Mouse (Mus musculus): ENCODE measurements at regions not wholly inside any gene's neighbourhood (a gene's known extent, or its start where the extent isn't known, plus 50 kb on each side); places are given as distances from the start of the nearest gene placed in this dataset.
A peak's percentile ranks its signal among the peaks of the same experiment; 100 is the strongest.

- no peak for DNase-seq (ENCODE audit: low spot score in 2 of 2)
These were observed 279.6 kb downstream of the Rps29 start for GRCm38 (mm10) chr12:68879425-68879824.

DNA sequence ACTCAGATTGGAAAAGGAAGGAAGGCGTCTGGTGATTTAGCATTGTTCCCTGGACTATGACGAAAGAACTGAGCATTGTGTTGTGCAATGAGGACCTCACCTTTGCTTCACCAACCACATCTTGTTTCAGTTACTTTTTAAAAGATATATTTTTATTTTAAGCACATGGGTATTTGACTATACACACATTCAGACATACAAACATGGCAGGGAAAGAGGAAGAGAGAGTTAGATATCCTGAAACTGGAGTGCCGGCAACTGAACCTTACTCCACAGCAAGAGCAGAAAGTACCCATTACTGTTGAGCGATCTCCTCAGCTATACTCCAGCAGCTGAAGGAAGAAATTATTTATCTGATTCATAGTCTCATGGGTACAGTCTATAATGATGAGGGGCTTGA, 287.7 kb downstream of the Rps29 start:
- DNase-seq (ENCODE audit: low spot score in 2 of 2): no peak

- no peak for DNase-seq (ENCODE audit: low spot score in 2 of 2)
These were observed 296.0 kb downstream of the Rps29 start for GRCm38 (mm10) chr12:68862991-68863356.

GRCm38 (mm10) chr12:68862313-68862990, 296.5 kb downstream of the Rps29 start:
- peak in 1 of 2 experiments; percentile 26 for DNase-seq (ENCODE audit: low spot score in 2 of 2)

DNA sequence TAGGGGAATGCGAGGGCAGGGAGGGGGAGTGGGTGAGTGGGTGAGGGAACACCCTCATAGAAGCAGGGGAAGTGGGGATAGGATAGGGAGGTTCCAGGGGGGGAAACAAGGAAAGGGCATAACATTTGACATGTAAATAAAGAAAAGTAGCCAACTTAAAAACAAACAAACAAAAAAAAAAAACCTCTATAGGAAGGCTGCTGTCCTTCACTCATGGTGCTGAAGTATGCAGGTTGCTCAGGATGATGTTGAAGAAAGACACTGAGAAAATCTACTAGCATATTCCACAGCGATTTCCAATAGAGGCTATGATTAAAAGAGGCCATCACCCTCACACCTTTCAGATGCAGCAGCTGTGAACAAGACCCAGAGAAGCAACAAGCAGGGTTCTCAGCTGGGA, 298.7 kb downstream of the Rps29 start:
- DNase-seq (ENCODE audit: low spot score in 2 of 2): no peak

DNA sequence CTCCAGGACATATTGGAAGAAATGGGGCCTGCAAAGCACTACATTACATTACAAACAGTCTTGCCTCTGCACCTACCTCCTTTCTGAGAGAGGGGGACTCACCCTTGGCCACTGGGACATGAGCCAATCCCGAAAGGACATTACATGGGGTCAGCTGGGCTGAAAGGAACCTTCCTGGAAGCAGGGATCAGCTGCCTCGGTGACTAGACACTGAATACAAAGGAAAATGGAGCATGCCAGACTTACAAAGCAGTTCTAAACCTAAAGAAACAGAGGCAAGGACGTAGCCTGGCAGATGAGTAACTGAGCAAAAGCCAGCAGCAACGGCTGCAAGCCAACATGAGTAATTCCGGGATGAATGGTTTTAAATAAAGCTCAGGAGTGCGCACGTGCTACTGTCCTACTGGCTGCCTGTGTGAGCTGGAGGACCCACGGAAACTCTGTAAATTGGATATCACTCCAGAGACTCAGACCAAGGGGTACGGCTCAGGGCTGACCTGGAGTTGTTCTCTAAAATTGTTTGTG, 309.3 kb downstream of the Rps29 start:
- DNase-seq (ENCODE audit: low spot score in 2 of 2): peak in 1 of 2 experiments; percentile 3

- no peak for DNase-seq (ENCODE audit: low spot score in 2 of 2)
These were observed 318.2 kb downstream of the Rps29 start for GRCm38 (mm10) chr12:68840815-68841214.

DNA sequence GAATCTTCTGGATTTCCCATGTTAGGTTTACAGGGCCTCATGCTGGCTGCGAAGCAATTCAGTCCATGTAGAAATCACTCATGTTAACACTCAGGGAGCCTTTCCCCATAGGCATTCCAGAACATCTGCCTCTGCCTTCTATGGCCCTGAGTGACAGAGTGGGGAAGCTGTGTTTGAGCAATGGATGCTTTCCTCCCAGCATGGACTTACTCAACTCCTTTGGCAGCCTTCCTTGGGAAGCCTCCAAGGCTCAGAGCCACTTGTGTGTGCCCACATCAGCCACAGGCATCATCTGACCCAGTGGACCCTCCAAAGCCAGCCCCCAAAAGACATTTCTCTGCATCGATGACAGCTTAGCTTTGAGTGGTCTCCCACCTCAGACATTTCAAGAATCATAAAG, 318.8 kb downstream of the Rps29 start:
- DNase-seq (ENCODE audit: low spot score in 2 of 2): no peak

DNA sequence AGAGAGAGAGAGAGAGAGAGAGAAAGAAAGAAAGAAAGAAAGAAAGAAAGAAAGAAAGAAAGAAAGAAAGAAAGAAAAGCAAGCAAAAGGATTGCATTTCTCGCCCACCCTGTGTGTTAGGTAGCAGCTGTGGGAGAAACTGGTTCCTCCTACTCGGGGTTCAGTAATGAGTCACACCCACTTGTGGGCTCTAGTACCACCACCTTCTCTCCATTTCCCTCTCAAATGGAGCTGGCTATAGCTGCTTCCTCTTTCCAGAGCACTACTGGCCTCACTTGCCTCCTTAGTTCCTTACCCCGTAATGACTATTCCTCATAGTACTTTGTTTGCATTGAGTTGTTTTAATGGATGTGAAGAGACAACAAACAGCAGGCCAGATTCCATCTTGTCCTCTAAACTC, 323.0 kb downstream of the Rps29 start:
- no peak for DNase-seq (ENCODE audit: low spot score in 2 of 2)

GRCm38 (mm10) chr12:68833914-68834313, 325.1 kb downstream of the Rps29 start:
- no peak for DNase-seq (ENCODE audit: low spot score in 2 of 2)

DNA sequence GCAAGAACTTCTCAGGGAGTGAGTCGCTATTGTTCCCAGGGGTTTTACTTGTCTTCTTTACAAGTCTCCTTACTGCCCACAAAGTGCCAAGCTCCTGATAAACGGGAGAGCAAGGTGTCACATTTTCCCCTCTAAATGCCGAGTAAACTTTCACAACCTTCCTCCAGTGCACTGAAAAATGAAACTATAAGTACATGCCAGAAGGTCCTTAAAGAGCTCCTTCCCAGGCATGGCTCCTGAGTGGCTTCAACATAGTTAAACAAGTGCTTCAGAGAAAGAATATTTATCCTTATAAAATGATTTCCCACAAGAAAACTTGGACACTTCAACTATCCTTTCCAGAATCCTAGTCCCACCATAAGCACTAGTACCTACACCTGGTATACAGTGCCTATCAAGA, 329.6 kb downstream of the Rps29 start:
- DNase-seq (ENCODE audit: low spot score in 2 of 2): no peak

DNA sequence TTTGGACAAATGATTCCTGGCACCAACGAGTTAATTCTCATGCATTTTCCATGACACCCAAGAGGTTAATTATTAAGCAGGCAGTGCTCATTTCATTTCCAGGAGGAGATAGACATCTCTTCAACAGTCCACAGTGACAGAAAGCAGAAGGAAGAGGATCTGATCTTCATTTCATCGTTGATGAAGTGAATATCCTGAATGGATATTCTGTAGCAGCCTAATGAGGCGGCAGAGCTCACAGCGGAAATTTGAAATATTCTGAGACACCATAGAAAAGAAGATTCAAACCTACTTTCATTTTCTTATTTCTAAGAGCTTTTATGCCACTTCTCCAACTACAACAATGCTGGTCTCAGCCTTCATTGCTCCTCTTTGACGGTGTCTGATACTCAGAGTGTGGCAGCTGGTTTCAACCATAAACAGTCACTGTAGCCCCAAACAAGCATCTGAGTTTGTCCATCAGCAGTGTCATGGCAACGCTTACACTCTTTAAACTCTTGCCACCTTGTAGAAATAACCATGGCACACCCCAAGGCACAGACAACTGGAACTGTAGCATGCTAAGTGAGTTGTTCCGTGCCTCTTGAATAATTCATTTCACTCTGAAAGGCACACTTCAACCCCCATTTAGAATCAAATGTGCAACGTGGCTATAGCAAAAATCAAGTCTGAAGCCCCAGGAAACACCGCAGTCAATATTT, 331.3 kb downstream of the Rps29 start:
- DNase-seq (ENCODE audit: low spot score in 2 of 2): no peak

- DNase-seq (ENCODE audit: low spot score in 2 of 2): no peak
These were observed 364.6 kb downstream of the Rps29 start for GRCm38 (mm10) chr12:68794396-68794795.

GRCm38 (mm10) chr12:68783636-68784035, 375.4 kb downstream of the Rps29 start:
- DNase-seq (ENCODE audit: low spot score in 2 of 2): no peak

DNA sequence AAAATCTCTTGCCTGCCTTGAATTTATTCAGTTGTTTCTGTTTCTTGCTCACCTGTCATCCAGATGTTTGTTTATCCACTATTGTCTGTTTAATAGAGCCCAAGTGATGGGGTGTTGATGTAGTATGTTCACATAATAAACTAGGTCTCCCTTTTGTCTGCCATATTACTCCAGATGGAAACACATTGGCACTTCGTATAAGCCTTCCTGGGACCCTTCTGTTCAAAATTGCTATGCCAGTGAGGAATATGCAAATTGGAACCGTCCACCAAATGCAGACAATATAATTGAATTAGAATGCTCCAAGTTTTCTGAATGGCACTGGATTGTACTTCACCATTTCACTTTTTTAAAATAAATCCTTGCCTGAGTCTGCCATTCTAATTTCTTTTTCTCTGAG, 383.5 kb downstream of the Rps29 start:
- DNase-seq (ENCODE audit: low spot score in 2 of 2): no peak

GRCm38 (mm10) chr12:68774800-68775199, 384.2 kb downstream of the Rps29 start:
- no peak for DNase-seq (ENCODE audit: low spot score in 2 of 2)

GRCm38 (mm10) chr12:68758263-68759020, 400.5 kb downstream of the Rps29 start:
- DNase-seq (ENCODE audit: low spot score in 2 of 2): no peak

DNA sequence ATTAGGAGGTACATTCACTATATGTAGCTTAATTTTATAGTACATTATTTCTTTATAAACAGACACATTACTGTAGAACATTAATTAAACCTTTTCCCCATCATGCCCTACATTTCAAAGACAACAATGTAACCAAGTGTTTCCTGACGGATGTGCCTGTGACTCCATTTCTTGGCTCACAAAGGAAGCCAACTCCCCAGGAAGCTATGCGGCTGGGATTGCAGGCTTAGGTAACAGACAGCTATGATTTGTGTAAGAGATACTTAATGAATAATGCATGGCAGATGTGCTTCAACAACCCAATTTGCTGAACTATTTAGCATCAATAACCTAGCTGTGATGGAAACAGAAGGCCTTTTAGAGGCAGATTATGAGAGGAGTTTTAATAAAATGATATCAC, 430.1 kb downstream of the Rps29 start:
- DNase-seq (ENCODE audit: low spot score in 2 of 2): no peak

DNA sequence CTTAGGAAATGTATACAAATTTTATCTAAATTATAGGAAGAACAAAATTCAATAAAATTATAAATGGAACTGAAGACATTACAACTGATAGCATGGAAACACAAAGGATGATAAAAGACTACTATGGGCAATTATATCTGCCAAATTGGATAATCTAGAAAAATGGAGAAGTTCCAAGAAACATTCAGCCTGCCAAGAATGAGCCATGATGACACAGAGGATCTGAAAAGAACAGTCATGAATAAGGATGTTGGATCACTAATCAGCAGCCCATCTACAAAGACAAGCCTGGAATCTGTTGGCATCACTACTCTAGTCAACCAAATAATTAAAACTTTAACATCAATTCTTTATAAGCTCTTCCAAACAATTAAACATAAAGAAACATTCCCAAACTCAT, 440.0 kb downstream of the Rps29 start:
- no peak for DNase-seq (ENCODE audit: low spot score in 2 of 2)

DNA sequence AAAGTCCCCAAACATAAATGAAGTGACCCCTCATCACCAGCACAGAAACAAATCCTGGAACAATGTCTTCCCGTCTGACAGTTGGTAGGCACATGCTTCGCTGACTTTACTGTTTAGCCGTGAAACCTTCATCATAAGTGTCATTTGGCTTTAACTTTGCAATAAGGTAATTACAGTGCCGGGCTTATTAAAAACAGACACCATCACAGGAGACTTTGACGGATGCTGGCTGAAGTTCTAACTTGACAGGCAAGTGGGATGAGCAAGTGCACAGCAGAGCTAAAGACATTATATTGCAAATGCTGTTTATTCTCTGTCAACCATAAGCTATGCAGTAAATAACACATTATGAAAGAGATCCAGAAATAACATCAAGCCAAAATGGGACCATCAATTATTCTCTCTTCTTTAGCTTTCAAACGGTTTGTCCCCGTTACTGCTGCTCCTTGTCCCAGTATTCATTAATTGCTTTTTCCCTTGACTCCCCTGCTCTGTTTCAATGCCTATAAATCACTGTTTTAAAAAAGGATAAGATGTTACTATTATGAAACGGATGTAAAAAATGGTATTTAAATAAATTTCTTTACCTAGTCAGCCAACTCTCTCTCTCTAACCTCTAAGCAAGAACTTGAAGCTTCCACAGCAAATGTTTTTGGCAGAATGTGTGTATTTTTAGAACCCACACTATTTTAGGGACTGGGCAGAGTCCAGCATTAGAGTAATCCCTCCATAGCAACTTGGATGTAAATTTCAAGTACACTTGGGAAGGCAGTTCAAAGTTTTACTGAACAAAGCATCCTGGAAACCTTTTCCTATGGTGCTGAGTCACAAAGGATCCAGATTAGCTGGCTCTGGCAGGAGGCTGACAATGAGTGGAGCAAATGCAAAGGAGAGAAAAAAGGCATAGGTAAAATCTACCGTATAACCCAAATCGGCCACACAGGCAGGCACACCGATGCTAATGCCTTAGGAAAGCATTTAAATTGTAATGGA, 464.4 kb downstream of the Rps29 start:
- DNase-seq (ENCODE audit: low spot score in 2 of 2): no peak

GRCm38 (mm10) chr12:68688262-68688661, 470.7 kb downstream of the Rps29 start:
- no peak for DNase-seq (ENCODE audit: low spot score in 2 of 2)

Measured in frontal cortex, postnatal 14 days (tissue).